Mouse (Mus musculus): ENCODE data around the gene Cog1.

- TF ChIP-seq CTCF (IDR thresholded peaks at IDR 0.05; ENCODE audit: low read depth, low read length) (no peak), POLR2A (IDR thresholded peaks at IDR 0.05; ENCODE audit: borderline replicate concordance, low read depth, low read length) (no peak)
Measured at GRCm38 (mm10) chr11:113684707-113685426, 35.9 kb downstream of the Cog1 start.

Measured in bone marrow macrophage, adult 2 months (primary cell).